ENCODE assay signal across 8 mouse cellular contexts in the genomic region with DNA sequence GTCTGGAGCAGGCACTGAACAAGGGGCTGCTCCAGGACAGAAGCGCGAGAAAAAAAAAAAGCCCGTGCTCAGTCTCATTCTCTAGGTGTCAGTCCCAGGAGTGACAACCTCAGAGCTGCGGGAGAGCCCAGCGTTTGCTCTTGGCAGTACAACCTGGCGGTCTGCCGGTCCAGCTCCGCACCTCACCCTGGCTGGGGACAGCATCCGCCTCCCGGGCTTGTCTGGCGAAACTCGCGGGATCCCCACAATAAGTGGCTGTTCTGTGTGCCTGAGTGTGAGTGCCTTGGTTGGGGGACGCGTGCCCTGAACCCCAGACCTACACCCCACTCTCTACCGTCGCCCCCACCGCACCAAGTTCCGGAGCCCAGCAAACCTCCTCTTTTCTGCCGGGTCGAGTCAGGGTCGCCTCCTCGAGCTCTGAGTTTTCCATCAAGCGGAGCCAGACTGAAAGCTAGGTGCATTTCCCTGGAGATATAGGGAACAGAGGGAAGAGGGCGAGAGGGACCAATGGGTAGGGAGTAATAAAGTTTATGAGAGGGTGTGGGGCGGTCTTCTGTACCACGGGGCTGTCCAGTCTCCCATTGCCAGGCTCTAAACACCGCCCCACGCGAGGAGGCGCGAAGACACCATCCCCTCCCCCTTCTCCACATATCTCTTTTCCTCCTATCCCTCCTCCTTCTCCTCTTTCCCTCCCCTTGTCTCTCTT. TPM values are rescaled to one million over a fixed set of nuclear protein-coding genes. Genes with fewer than 3 reads are reported as not detected.
DNase-seq lines count a peak whose midpoint lies in the region; ATAC-seq and TF ChIP-seq lines count a peak whose summit lies in the region.

No protein-coding gene starts in this region.

- TF ChIP-seq POLR2A in ES-Bruce4 (IDR thresholded peaks at IDR 0.05; ENCODE audit: insufficient read depth, low read length), result no peak

- peaks cover 100% of the 10 kb centered on the region for H3K27me3 ChIP-seq in heart, embryonic 15.5 days
- H3K27me3 ChIP-seq in ES-Bruce4 (ENCODE audit: control insufficient read depth, insufficient read depth, low read length, poor library complexity, severe bottlenecking), result peaks cover 31% of the 10 kb centered on the region
- H3K27me3 ChIP-seq in hindbrain, embryonic 10.5 days (ENCODE audit: insufficient read depth, poor library complexity, severe bottlenecking), result peaks cover 100% of the 10 kb centered on the region
- H3K27me3 ChIP-seq in midbrain, embryonic 10.5 days (ENCODE audit: low read depth, poor library complexity, severe bottlenecking), result peaks cover 100% of the 10 kb centered on the region

- TF ChIP-seq CTCF in ES-Bruce4 (IDR thresholded peaks at IDR 0.05; ENCODE audit: low read depth, low read length), result no peak

- peak; percentile 1; the same call in 1 of the 2 replicates for ATAC-seq in heart, embryonic 15.5 days (replicated peaks; ENCODE audit: insufficient number of reproducible peaks, insufficient read depth, low FRiP score, low read depth)

- no peaks in the 10 kb centered on the region for H3K9me3 ChIP-seq in heart, embryonic 15.5 days (replicated peaks)
- no peaks in the 10 kb centered on the region for H3K9me3 ChIP-seq in ES-Bruce4 (replicated peaks; ENCODE audit: control insufficient read depth, insufficient read depth, low read length, poor library complexity, severe bottlenecking)
- H3K9me3 ChIP-seq in hindbrain, embryonic 10.5 days, result no peaks in the 10 kb centered on the region
- H3K9me3 ChIP-seq in midbrain, embryonic 10.5 days (replicated peaks), result no peaks in the 10 kb centered on the region

- no peak for DNase-seq in heart, adult 18-20 months
- DNase-seq in hindbrain, embryonic 10.5 days (ENCODE audit: low spot score), result peak; percentile 40
- peak; percentile 41 for DNase-seq in midbrain, embryonic 10.5 days (ENCODE audit: low spot score)
- DNase-seq in frontal cortex, postnatal 14 days (ENCODE audit: low spot score in 2 of 2), result no peak
- DNase-seq in cerebellum, postnatal 14 days, result no peak
- DNase-seq in embryo, embryonic 11 days, result no peak

- peak overlapping the region; percentile 49 for H3K4me3 ChIP-seq in heart, embryonic 15.5 days
- H3K4me3 ChIP-seq in ES-Bruce4 (ENCODE audit: low read depth, low read length), result peak overlapping the region; percentile 70
- peak overlapping the region; percentile 58 for H3K4me3 ChIP-seq in hindbrain, embryonic 10.5 days
- peak overlapping the region; percentile 62 for H3K4me3 ChIP-seq in midbrain, embryonic 10.5 days

- H3K27ac ChIP-seq in heart, embryonic 15.5 days, result no peak overlapping the region
- no peak overlapping the region for H3K27ac ChIP-seq in ES-Bruce4 (ENCODE audit: insufficient read depth, low read length)
- H3K27ac ChIP-seq in hindbrain, embryonic 10.5 days, result no peak overlapping the region
- H3K27ac ChIP-seq in midbrain, embryonic 10.5 days (replicated peaks), result no peak overlapping the region

- no peak for TF ChIP-seq EP300 in ES-Bruce4 (IDR thresholded peaks at IDR 0.05; ENCODE audit: insufficient read depth, low read depth, low read length)

- 0 out of 2 replicates have a peak overlapping the region, but pooled peaks have one; percentile 3 for H3K9ac ChIP-seq in heart, embryonic 15.5 days
- H3K9ac ChIP-seq in ES-Bruce4 (ENCODE audit: low read depth, poor library complexity, severe bottlenecking), result no peak overlapping the region

- H3K36me3 ChIP-seq in heart, embryonic 15.5 days, result no peaks in the 10 kb centered on the region
- H3K36me3 ChIP-seq in ES-Bruce4 (ENCODE audit: control insufficient read depth, insufficient read depth, low read length, poor library complexity, severe bottlenecking), result no peaks in the 10 kb centered on the region
- H3K36me3 ChIP-seq in hindbrain, embryonic 10.5 days, result no peaks in the 10 kb centered on the region
- no peaks in the 10 kb centered on the region for H3K36me3 ChIP-seq in midbrain, embryonic 10.5 days

- peaks cover 33% of the 10 kb centered on the region for H3K4me1 ChIP-seq in heart, embryonic 15.5 days (replicated peaks)
- no peaks in the 10 kb centered on the region for H3K4me1 ChIP-seq in ES-Bruce4 (ENCODE audit: control insufficient read depth, insufficient read depth, low read length)
- H3K4me1 ChIP-seq in hindbrain, embryonic 10.5 days (replicated peaks), result peaks cover 30% of the 10 kb centered on the region
- peaks cover 39% of the 10 kb centered on the region for H3K4me1 ChIP-seq in midbrain, embryonic 10.5 days

- under 1% methylated on average over 32 of the region's 32 CpGs for WGBS in heart, embryonic 15.5 days
- under 1% methylated on average over 32 of the region's 32 CpGs for WGBS in hindbrain, embryonic 10.5 days
- under 1% methylated on average over 32 of the region's 32 CpGs for WGBS in midbrain, embryonic 10.5 days

- H3K4me2 ChIP-seq in heart, embryonic 15.5 days, result peak overlapping the region; percentile 88

RNA-seq across cellular contexts. Expression of a gene that starts 0.6 kb away (rescaled TPM):
- polyA plus RNA-seq in heart, embryonic 15.5 days (2015; fragmentation: Nextera tagmentation; extraction: Ambion mirVana), result not detected in 2 replicates
- not detected for total RNA-seq in heart, adult 18-20 months (2021)
- polyA plus RNA-seq in ES-Bruce4 (2011; ENCODE audit: insufficient read depth, insufficient read length, low read depth, missing spikeins), result not detected in 2 replicates
- polyA plus RNA-seq in hindbrain, embryonic 10.5 days (2016; fragmentation: Nextera tagmentation; extraction: Ambion mirVana), result 0.60 and 0.86 TPM in 2 replicates
- 0.60 and 1.9 TPM in 2 replicates for polyA plus RNA-seq in midbrain, embryonic 10.5 days (2016; fragmentation: Nextera tagmentation; extraction: Ambion mirVana)

RNA-seq across cellular contexts. Expression of a gene that starts 32.3 kb away (rescaled TPM):
- polyA plus RNA-seq in heart, embryonic 15.5 days (2015; fragmentation: Nextera tagmentation; extraction: Ambion mirVana), result 0.16 TPM in 1 of 2 replicates, not detected in the other
- under 1 TPM in 1 of 2 experiments, not detected in 1; 0.77 TPM for total RNA-seq in heart, adult 18-20 months (2021)
- polyA plus RNA-seq in ES-Bruce4 (2011; ENCODE audit: insufficient read depth, insufficient read length, low read depth, missing spikeins), result not detected in 2 replicates
- polyA plus RNA-seq in hindbrain, embryonic 10.5 days (2016; fragmentation: Nextera tagmentation; extraction: Ambion mirVana), result not detected in 2 replicates
- polyA plus RNA-seq in midbrain, embryonic 10.5 days (2016; fragmentation: Nextera tagmentation; extraction: Ambion mirVana), result not detected in 2 replicates

RNA-seq across cellular contexts. Expression of a gene that starts 32.9 kb away (rescaled TPM):
- polyA plus RNA-seq in heart, embryonic 15.5 days (2015; fragmentation: Nextera tagmentation; extraction: Ambion mirVana), result 0.20 and 0.26 TPM in 2 replicates
- 1 to 10 TPM in 1 of 2 experiments, under 1 TPM in 1; 0.98 to 1.0 TPM for total RNA-seq in heart, adult 18-20 months (2021)
- not detected in 2 replicates for polyA plus RNA-seq in ES-Bruce4 (2011; ENCODE audit: insufficient read depth, insufficient read length, low read depth, missing spikeins)
- not detected in 2 replicates for polyA plus RNA-seq in hindbrain, embryonic 10.5 days (2016; fragmentation: Nextera tagmentation; extraction: Ambion mirVana)
- not detected in 2 replicates for polyA plus RNA-seq in midbrain, embryonic 10.5 days (2016; fragmentation: Nextera tagmentation; extraction: Ambion mirVana)

RNA-seq across cellular contexts. Expression of a gene that starts 51.9 kb away (rescaled TPM):
- polyA plus RNA-seq in heart, embryonic 15.5 days (2015; fragmentation: Nextera tagmentation; extraction: Ambion mirVana), result 0.10 and 0.24 TPM in 2 replicates
- total RNA-seq in heart, adult 18-20 months (2021), result not detected
- not detected in 2 replicates for polyA plus RNA-seq in ES-Bruce4 (2011; ENCODE audit: insufficient read depth, insufficient read length, low read depth, missing spikeins)
- polyA plus RNA-seq in hindbrain, embryonic 10.5 days (2016; fragmentation: Nextera tagmentation; extraction: Ambion mirVana), result 0.12 TPM in 1 of 2 replicates, not detected in the other
- 0.24 TPM in 1 of 2 replicates, not detected in the other for polyA plus RNA-seq in midbrain, embryonic 10.5 days (2016; fragmentation: Nextera tagmentation; extraction: Ambion mirVana)

RNA-seq across cellular contexts. Expression of a gene that starts 54.5 kb away (rescaled TPM):
- 0.19 and 0.50 TPM in 2 replicates for polyA plus RNA-seq in heart, embryonic 15.5 days (2015; fragmentation: Nextera tagmentation; extraction: Ambion mirVana)
- under 1 TPM in 1 of 2 experiments, not detected in 1; 0.18 TPM for total RNA-seq in heart, adult 18-20 months (2021)
- polyA plus RNA-seq in ES-Bruce4 (2011; ENCODE audit: insufficient read depth, insufficient read length, low read depth, missing spikeins), result not detected in 2 replicates
- polyA plus RNA-seq in hindbrain, embryonic 10.5 days (2016; fragmentation: Nextera tagmentation; extraction: Ambion mirVana), result 0.10 TPM in 1 of 2 replicates, not detected in the other
- polyA plus RNA-seq in midbrain, embryonic 10.5 days (2016; fragmentation: Nextera tagmentation; extraction: Ambion mirVana), result 0.15 TPM in 1 of 2 replicates, not detected in the other

Comparison
In these comparisons a context has a peak if more than half of its experiments do, and no peak if none do; other contexts are left out.
1. DNase-seq: peak in hindbrain, embryonic 10.5 days (single experiment) and midbrain, embryonic 10.5 days (single experiment); none in heart, adult 18-20 months (0 of 2), frontal cortex, postnatal 14 days (0 of 2), cerebellum, postnatal 14 days (0 of 2) and embryo, embryonic 11 days (single experiment).
2. Peak in every context shown above with its lines, with median percentiles within 50 percentile points of each other: H3K4me3 ChIP-seq.